Mouse (Mus musculus) retina, postnatal 7 days (tissue): Measurements from ENCODE around the gene Foxa2.

ENCODE experiments used
- DNase-seq: peaks from one replicate; pipeline ENCODE4 v3.0.0-alpha.2; 2012; ENCODE audit warnings: low read depth, low spot score

Gene Foxa2

DNA sequence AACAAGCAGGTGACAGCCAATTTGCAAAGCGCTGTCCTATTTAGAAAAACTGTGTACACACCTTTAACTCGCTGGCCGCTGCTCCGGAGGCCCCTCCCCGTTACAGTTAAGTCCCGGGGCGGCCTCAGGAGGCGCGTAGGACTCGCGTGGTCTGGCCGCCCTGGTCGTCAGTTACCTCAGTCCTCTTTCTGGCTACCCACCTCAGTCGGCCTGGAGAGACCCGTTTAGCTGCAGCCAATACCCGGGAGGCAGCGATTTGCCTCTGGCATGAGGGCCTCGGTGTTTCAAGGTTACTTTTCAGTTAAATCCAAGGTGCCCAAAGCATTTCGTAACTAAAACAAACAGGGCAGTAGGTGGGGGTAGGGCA lies at the start of gene Foxa2:
Foxa2 (minus strand) TSS at position 171 of the 367 bp plus-strand sequence.
- no peak for DNase-seq

DNA sequence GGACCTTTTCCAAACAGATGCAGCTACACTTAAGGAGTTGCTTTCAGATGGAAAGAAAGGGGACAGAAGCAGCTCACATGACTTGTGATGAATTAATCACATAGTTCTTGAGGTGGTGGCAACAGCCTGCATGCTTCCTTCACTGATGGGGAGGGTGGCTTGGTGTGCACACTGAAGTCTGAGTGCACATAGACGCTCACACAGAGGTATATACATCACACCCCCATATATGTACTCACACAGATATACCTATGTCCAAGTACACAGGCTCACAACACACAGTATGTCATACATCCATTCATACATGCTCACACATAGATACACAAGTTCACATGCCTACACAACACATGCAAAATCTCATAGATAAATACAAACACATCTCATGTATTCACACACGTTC lies 45.3 kb upstream of the Foxa2 start:
- DNase-seq: no peak

GRCm38 (mm10) chr2:148091657-148092056 lies 44.9 kb upstream of the Foxa2 start:
- no peak for DNase-seq

DNA sequence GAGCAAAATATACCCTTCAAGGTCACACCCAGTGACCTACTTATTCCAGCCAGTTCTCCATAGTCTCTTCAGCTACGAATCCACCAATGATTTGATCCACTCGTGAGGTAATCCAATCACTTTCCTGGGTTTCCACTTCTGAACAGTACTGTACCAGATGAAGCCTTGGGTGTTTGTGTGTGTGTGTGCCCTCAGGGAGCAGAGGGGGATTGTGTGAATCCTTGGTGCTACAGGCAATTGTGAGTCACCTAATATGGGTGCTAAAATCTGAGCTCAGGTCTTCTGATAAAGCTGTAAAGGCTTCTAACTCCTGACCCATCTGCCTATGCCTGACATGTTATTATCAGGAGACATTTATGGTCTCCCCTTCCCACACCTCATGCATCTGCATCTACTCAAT lies 43.3 kb upstream of the Foxa2 start:
- no peak for DNase-seq

DNA sequence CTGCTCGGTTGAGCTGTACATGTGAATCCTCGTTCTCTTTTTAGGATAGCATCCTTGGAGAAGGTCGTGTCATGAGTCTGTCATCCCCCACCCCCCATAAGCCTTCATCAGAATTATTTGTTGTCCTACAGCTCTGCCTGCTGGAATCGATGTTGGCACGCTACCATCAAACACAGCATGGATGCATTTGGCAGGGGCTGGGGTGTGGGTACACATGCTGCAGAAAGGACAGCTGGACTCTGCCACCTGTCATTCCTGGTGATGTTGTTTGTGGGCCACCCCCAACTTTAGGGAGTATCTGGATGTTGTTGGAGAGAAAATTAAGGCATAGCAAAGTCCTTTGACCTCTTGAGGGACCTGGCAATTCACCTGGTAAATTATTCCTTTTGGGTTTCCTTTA lies 38.8 kb upstream of the Foxa2 start:
- no peak for DNase-seq

DNA sequence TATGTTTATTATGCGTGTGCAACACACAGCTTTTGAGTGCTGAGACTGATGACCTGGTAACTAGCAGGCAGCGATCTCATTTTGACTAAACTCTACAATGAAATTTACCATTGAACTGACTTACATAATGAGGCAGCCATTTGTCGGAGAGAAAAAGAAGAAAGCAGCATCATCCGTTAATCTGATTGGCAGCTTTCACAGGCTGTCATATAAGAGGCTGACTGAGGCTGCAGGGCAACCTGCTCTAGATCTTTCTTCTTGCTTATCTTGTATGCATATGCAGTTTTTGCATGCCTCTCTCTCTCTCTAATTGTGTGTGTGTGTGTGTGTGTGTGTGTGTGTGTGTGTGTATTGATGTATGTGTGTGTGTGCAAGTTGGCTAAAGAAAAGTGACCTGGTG lies 38.4 kb upstream of the Foxa2 start:
- no peak for DNase-seq

DNA sequence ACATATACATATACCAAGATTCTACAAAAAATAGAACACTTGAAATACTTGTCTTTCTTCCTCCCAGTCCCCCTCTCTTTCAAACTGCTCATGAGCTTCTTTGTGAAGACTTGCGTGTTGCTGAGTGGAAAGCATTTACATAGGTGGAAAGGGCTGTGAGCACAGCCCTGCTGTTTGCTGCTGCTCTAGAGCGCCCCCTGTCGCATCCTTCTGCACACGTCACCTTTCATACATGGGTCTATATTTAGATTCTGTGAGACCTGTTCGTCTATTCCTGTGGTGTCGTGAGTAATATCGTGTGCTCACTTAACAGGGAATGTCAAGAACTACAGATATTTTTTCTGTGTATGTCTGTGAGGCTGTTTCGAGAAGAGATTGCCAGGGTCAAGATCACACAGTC lies 35.5 kb upstream of the Foxa2 start:
- DNase-seq: peak; percentile 24

GRCm38 (mm10) chr2:148060705-148061104 lies 13.9 kb upstream of the Foxa2 start:
- no peak for DNase-seq

DNA sequence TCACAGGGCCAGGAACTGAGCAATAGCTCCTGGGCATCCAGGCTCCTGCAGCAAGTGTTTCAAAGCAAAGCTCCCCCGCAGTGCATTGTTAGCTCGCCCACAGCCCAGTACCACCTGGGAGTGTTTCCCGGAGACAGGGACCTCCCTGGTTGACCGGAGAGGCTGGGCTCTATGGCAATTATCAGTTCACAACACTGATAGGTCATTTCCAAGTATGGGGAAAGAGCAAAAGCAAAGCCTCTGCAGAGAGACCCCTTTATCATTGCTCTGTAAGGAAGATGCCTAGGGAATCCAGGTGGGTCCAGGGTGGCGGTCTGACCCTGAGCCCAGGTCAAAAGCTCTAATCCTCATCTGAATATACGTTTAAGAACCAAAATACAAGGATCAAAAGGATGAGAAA lies 6.6 kb upstream of the Foxa2 start:
- DNase-seq: no peak

- peak; percentile 32 for DNase-seq
Observed at GRCm38 (mm10) chr2:148048484-148049129, 1.8 kb upstream of the Foxa2 start.

GRCm38 (mm10) chr2:148047611-148048010 lies 842 bp upstream of the Foxa2 start:
- no peak for DNase-seq

DNA sequence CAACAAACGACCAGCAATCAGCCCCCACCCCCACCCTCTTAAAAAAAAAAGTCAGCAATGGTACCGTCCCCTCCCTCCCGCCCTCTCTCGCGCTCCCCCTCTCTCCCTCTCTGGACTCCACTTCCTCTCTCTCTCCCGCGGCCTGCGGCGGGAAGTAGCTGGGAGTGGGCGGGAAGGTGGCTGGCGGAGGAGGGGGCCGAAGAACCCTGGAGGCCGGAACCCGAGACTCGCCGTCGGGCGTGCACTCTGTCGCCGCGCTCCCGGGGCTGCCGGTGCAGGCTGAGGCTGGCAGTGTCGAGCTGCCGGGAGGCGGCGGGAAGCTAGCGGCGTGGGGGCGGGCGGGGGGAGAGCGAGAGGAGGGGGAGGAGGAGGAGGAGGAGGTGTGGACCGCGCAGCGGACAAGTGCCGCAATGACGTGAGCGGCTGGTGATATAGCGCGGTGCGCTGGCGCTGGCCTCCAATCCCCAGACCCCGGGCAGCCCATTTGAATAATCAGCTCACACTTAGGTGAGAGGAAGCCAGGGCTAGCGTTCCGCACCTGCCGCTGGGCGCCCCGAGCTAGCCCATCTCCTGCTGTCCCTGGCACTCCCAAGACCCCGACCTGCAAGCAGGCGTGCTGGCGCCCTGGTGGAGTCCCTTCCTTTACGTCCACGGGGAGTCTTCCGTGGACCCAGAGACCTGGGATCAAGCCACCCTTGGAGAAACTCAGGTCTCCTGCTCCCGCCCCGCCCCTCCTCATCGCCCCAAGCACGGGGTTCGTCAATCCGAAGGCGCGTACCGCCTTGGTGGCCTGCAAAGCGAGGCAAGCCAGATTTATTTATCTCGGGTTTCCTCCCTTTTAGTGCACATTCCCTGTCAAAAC lies 601 bp downstream of the Foxa2 start:
- DNase-seq: no peak

GRCm38 (mm10) chr2:148045543-148045936 lies 1.2 kb downstream of the Foxa2 start:
- DNase-seq: no peak

GRCm38 (mm10) chr2:148044877-148045539 lies 1.8 kb downstream of the Foxa2 start:
- no peak for DNase-seq

GRCm38 (mm10) chr2:148043976-148044876 lies 2.5 kb downstream of the Foxa2 start:
- no peak for DNase-seq

- no peak for DNase-seq
Observed at GRCm38 (mm10) chr2:148043271-148043975, 3.3 kb downstream of the Foxa2 start.

GRCm38 (mm10) chr2:148042126-148042640 lies 4.6 kb downstream of the Foxa2 start:
- DNase-seq: no peak

DNA sequence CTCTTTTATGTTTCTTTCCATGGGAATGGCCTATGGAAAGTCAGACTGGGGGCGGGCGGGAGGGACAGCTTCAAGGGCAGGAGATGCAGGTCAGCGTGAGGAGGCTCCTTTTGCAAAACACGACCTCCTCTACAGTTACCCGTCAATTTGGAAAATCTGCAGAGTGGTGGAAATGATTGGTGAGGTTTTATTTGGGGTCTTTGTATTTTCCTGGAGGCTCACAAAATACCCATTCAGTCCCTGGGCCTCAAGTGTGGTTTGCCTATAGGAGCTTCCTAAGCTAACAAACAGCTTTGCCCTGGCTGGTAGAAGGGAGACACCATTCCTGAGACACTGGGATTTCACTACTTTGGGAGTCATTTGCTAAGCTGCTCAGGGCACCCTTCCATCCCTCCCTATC lies 5.4 kb downstream of the Foxa2 start:
- DNase-seq: no peak

DNA sequence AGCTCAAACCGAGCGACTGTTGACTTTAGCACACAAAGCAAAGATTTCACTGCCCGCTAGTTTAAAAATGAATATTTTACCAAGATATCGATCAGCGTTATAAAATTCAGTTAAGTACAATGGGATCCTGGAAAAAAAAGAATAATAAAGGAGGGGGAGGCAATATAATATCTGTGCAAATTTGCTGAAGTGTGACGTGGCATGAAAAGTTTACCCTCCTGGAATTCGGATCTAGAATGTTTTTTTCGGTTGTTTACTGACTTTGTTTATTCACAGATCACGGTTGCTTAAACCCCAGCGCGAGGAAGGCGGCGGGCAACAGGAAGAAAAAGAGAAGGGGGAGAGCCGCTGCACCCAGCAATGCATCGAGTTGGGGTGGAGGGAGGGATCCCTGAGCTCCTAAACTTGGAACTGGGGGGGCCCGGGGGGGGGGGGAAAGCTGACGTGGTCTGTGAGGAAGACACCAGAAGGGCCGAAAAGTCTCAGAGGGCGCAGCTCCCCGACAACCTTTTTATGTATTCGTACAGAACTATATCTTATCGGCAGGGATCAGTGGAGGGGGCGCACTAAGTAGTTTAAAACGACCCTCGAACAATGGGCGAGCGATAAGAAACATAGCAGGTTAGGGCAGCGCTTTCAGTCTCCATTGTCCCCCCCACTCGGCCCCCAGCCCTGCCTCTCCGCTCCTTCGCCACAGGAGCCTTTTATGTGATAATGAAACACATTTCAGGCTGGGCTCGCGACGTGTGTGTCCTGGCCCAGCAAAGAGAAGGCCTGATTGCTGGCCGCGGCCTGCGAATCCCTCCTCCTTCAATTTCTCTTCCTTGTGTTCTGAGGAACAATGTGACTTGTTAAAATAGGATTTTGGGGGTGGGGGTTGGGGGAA lies 6.3 kb downstream of the Foxa2 start:
- no peak for DNase-seq
